ENCODE assay signal across 8 mouse cellular contexts in genomic region chr11:90687040-90687439, GRCm38 (mm10). TPM values are rescaled to one million over a fixed set of nuclear protein-coding genes. Genes with fewer than 3 reads are reported as not detected.
DNase-seq lines count a peak whose midpoint lies in the region; ATAC-seq and TF ChIP-seq lines count a peak whose summit lies in the region.

No protein-coding gene starts in this region.

- peak overlapping the region; percentile 88 for H3K4me2 ChIP-seq in heart, embryonic 11.5 days
- H3K4me2 ChIP-seq in heart, postnatal 0 days (ENCODE audit: low read depth, low read length): peak overlapping the region; percentile 83

- peak overlapping the region; percentile 78 for H3K9ac ChIP-seq in heart, embryonic 11.5 days (ENCODE audit: low read depth, low read length)
- peak overlapping the region; percentile 60 for H3K9ac ChIP-seq in heart, postnatal 0 days (replicated peaks; ENCODE audit: low read depth, low read length)

- H3K27ac ChIP-seq in heart, embryonic 11.5 days (ENCODE audit: low read depth, low read length): no peak overlapping the region
- H3K27ac ChIP-seq in bone marrow, adult 2 months (ENCODE audit: control insufficient read depth, insufficient read depth, low read depth, low read length, poor library complexity): peak overlapping the region; percentile 2; the same call in 1 of the 2 replicates
- no peak overlapping the region for H3K27ac ChIP-seq in heart, postnatal 0 days (ENCODE audit: low read depth)

- peaks cover 5% of the 10 kb centered on the region; the same call in 1 of the 2 replicates for H3K36me3 ChIP-seq in heart, embryonic 11.5 days (ENCODE audit: control insufficient read depth, insufficient read depth, low read length)
- H3K36me3 ChIP-seq in heart, postnatal 0 days (replicated peaks; ENCODE audit: control insufficient read depth, insufficient read depth, low read length): peaks cover 5% of the 10 kb centered on the region

- intact Hi-C loops in heart, postnatal 25 days (cut with DNase I): no loop called here

- no peaks in the 10 kb centered on the region for H3K9me3 ChIP-seq in heart, embryonic 11.5 days (replicated peaks; ENCODE audit: control insufficient read depth, low read length)
- H3K9me3 ChIP-seq in heart, postnatal 0 days (replicated peaks; ENCODE audit: control insufficient read depth, low read length): no peaks in the 10 kb centered on the region

- peak; percentile 61; the same call in 1 of the 2 replicates for ATAC-seq in heart, embryonic 11.5 days (replicated peaks; ENCODE audit: insufficient number of reproducible peaks, low FRiP score, low TSS enrichment)
- ATAC-seq in heart, postnatal 0 days (ENCODE audit: insufficient read depth, low read depth): peak; percentile 44
- peak; percentile 23; the same call in 1 of the 2 replicates for ATAC-seq in megakaryocyte progenitor cell, adult 5-6 weeks (replicated peaks; ENCODE audit: poor library complexity)

- H3K4me3 ChIP-seq in heart, embryonic 11.5 days (ENCODE audit: low read depth, low read length): peak overlapping the region; percentile 73
- H3K4me3 ChIP-seq in bone marrow, adult 2 months (replicated peaks; ENCODE audit: control insufficient read depth, low read depth, low read length): peak overlapping the region; percentile 79
- H3K4me3 ChIP-seq in heart, postnatal 0 days (ENCODE audit: low read depth, low read length): peak overlapping the region; percentile 59

- no peak for TF ChIP-seq POLR2A in bone marrow, adult 2 months (IDR thresholded peaks at IDR 0.05; ENCODE audit: borderline replicate concordance, control insufficient read depth, low read depth, low read length)

- peaks cover 5% of the 10 kb centered on the region for H3K4me1 ChIP-seq in heart, embryonic 11.5 days (ENCODE audit: control insufficient read depth, insufficient read depth, low read length)
- no peaks in the 10 kb centered on the region; the same call in 1 of the 2 replicates for H3K4me1 ChIP-seq in bone marrow, adult 2 months (ENCODE audit: control insufficient read depth, insufficient read depth, low read length)
- H3K4me1 ChIP-seq in heart, postnatal 0 days (ENCODE audit: control insufficient read depth, insufficient read depth): peaks cover 8% of the 10 kb centered on the region; the same call in 1 of the 2 replicates

- WGBS in heart, embryonic 11.5 days (ENCODE audit: insufficient replicate concordance): 1% methylated on average over 17 of the region's 17 CpGs
- under 1% methylated on average over 17 of the region's 17 CpGs for WGBS in bone marrow, adult 2 months
- 1% methylated on average over 17 of the region's 17 CpGs for WGBS in heart, postnatal 0 days

- no peak for DNase-seq in heart, postnatal 25 days (ENCODE audit: low spot score)
- no peak for DNase-seq in heart, postnatal 0 days (ENCODE audit: low spot score)
- DNase-seq in spleen, postnatal 14 days (ENCODE audit: low spot score in 2 of 2): no peak
- DNase-seq in retina, embryonic 14.5 days (ENCODE audit: low spot score): no peak
- DNase-seq in layer of hippocampus, postnatal 25 days (ENCODE audit: extremely low spot score in 1 of 2, low spot score in 1 of 2): no peak

- no peak for TF ChIP-seq CTCF in bone marrow, adult 2 months (IDR thresholded peaks at IDR 0.05; ENCODE audit: control insufficient read depth, insufficient read depth, low read length)
- TF ChIP-seq CTCF in heart, postnatal 0 days (IDR thresholded peaks at IDR 0.05; ENCODE audit: low read depth): no peak

- no peaks in the 10 kb centered on the region for H3K27me3 ChIP-seq in heart, embryonic 11.5 days (ENCODE audit: control insufficient read depth, insufficient read depth, low read length)
- H3K27me3 ChIP-seq in heart, postnatal 0 days (ENCODE audit: control insufficient read depth, insufficient read depth, low read length): no peaks in the 10 kb centered on the region

- no peak for TF ChIP-seq EP300 in heart, postnatal 0 days (IDR thresholded peaks at IDR 0.05; ENCODE audit: low read depth)

RNA-seq across cellular contexts. Expression of gene Tom1l1, which starts 1.1 kb away (rescaled TPM):
- polyA plus RNA-seq in heart, embryonic 11.5 days (2014; fragmentation: Nextera tagmentation; extraction: Ambion mirVana): 45.5 and 50.6 TPM in 2 replicates
- total RNA-seq in heart, postnatal 25 days (2021): 10 to 100 TPM; 15.1 to 19.8 TPM
- 21.7 and 24.3 TPM in 2 replicates for polyA plus RNA-seq in bone marrow, adult 2 months (2011; ENCODE audit: insufficient read depth, insufficient read length, low replicate concordance, missing spikeins)
- 14.8 and 15.1 TPM in 2 replicates for total RNA-seq in heart, postnatal 0 days (2014; rRNA removed; ENCODE audit: low replicate concordance)
- 16.3 and 21.4 TPM in 2 replicates for polyA plus RNA-seq in heart, postnatal 0 days (2015; fragmentation: Nextera tagmentation; extraction: Ambion mirVana)
- 7.9 and 10.2 TPM in 2 replicates for total RNA-seq in megakaryocyte progenitor cell, adult 5-6 weeks (2015)
- total RNA-seq in megakaryocyte progenitor cell, adult 5-6 weeks (2017): 9.8 and 15.6 TPM in 2 replicates
- total RNA-seq in layer of hippocampus, postnatal 25 days (2021): 10 to 100 TPM; 19.7 to 23.4 TPM

RNA-seq across cellular contexts. Expression of gene Cox11, which starts 49.1 kb away (rescaled TPM):
- polyA plus RNA-seq in heart, embryonic 11.5 days (2014; fragmentation: Nextera tagmentation; extraction: Ambion mirVana): 27.7 and 28.5 TPM in 2 replicates
- total RNA-seq in heart, postnatal 25 days (2021): 10 to 100 TPM; 24.7 to 25.5 TPM
- 14.5 and 17.5 TPM in 2 replicates for polyA plus RNA-seq in bone marrow, adult 2 months (2011; ENCODE audit: insufficient read depth, insufficient read length, low replicate concordance, missing spikeins)
- 17.9 and 18.6 TPM in 2 replicates for total RNA-seq in heart, postnatal 0 days (2014; rRNA removed; ENCODE audit: low replicate concordance)
- polyA plus RNA-seq in heart, postnatal 0 days (2015; fragmentation: Nextera tagmentation; extraction: Ambion mirVana): 32.2 and 32.6 TPM in 2 replicates
- 29.9 and 35.5 TPM in 2 replicates for total RNA-seq in megakaryocyte progenitor cell, adult 5-6 weeks (2015)
- 15.5 and 17.2 TPM in 2 replicates for total RNA-seq in megakaryocyte progenitor cell, adult 5-6 weeks (2017)
- 10 to 100 TPM; 23.9 to 29.0 TPM for total RNA-seq in layer of hippocampus, postnatal 25 days (2021)

RNA-seq across cellular contexts. Expression of gene Stxbp4, which starts 49.2 kb away (rescaled TPM):
- 19.6 and 21.0 TPM in 2 replicates for polyA plus RNA-seq in heart, embryonic 11.5 days (2014; fragmentation: Nextera tagmentation; extraction: Ambion mirVana)
- 1 to 10 TPM; 5.0 to 5.8 TPM for total RNA-seq in heart, postnatal 25 days (2021)
- polyA plus RNA-seq in bone marrow, adult 2 months (2011; ENCODE audit: insufficient read depth, insufficient read length, low replicate concordance, missing spikeins): 3.5 and 3.8 TPM in 2 replicates
- 2.9 and 5.2 TPM in 2 replicates for total RNA-seq in heart, postnatal 0 days (2014; rRNA removed; ENCODE audit: low replicate concordance)
- polyA plus RNA-seq in heart, postnatal 0 days (2015; fragmentation: Nextera tagmentation; extraction: Ambion mirVana): 4.7 and 5.6 TPM in 2 replicates
- 5.0 and 7.4 TPM in 2 replicates for total RNA-seq in megakaryocyte progenitor cell, adult 5-6 weeks (2015)
- total RNA-seq in megakaryocyte progenitor cell, adult 5-6 weeks (2017): 2.7 and 4.4 TPM in 2 replicates
- total RNA-seq in layer of hippocampus, postnatal 25 days (2021): 10 to 100 TPM; 11.1 to 11.8 TPM
